9 mouse cellular contexts compared by ENCODE assay signal in genomic region chr2:137729871-137730270, GRCm38 (mm10).
DNase-seq lines count a peak whose midpoint lies in the region; ATAC-seq and TF ChIP-seq lines count a peak whose summit lies in the region.
"Had no signal": no experiment of that assay in that cellular context is flagged by ENCODE, and none has a peak within 500 bp of the region (broad histone marks: within the 10 kb centered on the region; RNA-seq: fewer than 3 reads in every experiment).

No protein-coding gene starts in this region.

- no peaks in the 10 kb centered on the region for H3K36me3 ChIP-seq in hindbrain, embryonic 10.5 days
- H3K36me3 ChIP-seq in lung, postnatal 0 days (ENCODE audit: insufficient read depth, low read length): no peaks in the 10 kb centered on the region
- H3K36me3 ChIP-seq: limb, embryonic 12.5 days had no signal

- no peak overlapping the region for H3K4me3 ChIP-seq in hindbrain, embryonic 10.5 days
- no peak overlapping the region for H3K4me3 ChIP-seq in lung, postnatal 0 days (ENCODE audit: low read depth, low read length)
- H3K4me3 ChIP-seq: limb, embryonic 12.5 days had no signal

- no peak for TF ChIP-seq EP300 in lung, postnatal 0 days (IDR thresholded peaks at IDR 0.05)

- peaks cover 32% of the 10 kb centered on the region for H3K27me3 ChIP-seq in hindbrain, embryonic 10.5 days (ENCODE audit: insufficient read depth, poor library complexity, severe bottlenecking)
- H3K27me3 ChIP-seq in lung, postnatal 0 days (replicated peaks; ENCODE audit: insufficient read depth, low read length): no peaks in the 10 kb centered on the region

- H3K9me3 ChIP-seq in hindbrain, embryonic 10.5 days: no peaks in the 10 kb centered on the region
- no peaks in the 10 kb centered on the region for H3K9me3 ChIP-seq in lung, postnatal 0 days (ENCODE audit: low read length)
- H3K9me3 ChIP-seq: limb, embryonic 12.5 days had no signal

- no peak overlapping the region for H3K4me2 ChIP-seq in lung, postnatal 0 days (replicated peaks; ENCODE audit: low read depth, low read length)
- H3K4me2 ChIP-seq: limb, embryonic 12.5 days had no signal

- no peak for TF ChIP-seq CTCF in lung, postnatal 0 days (IDR thresholded peaks at IDR 0.05)

- DNase-seq in right cerebral cortex, adult 18-20 months: peak; percentile 35
- DNase-seq in right cerebral cortex, postnatal 4 days: no peak
- DNase-seq in hindbrain, embryonic 10.5 days (ENCODE audit: low spot score): peak; percentile 37
- peak; percentile 19 to 60 for DNase-seq in left cerebral cortex, postnatal 25 days (ENCODE audit: low spot score in 2 of 2)
- peak; percentile 34 for DNase-seq in right cerebral cortex, postnatal 25 days
- DNase-seq in thymus, postnatal 0 days (ENCODE audit: low spot score): no peak
- DNase-seq in lung, postnatal 0 days (ENCODE audit: low spot score): no peak
- no peak for DNase-seq in testis, postnatal 10 days (ENCODE audit: low spot score)

- intact Hi-C loops in left cerebral cortex, postnatal 25 days (cut with DNase I): loop anchor here (5.0 kb wide), 2 partner anchors 212 to 733 kb away; no protein-coding TSS in a partner anchor

- ATAC-seq in lung, postnatal 0 days: no peak

- peaks cover 27% of the 10 kb centered on the region for H3K4me1 ChIP-seq in hindbrain, embryonic 10.5 days (replicated peaks)
- H3K4me1 ChIP-seq in lung, postnatal 0 days (ENCODE audit: insufficient read depth, low read depth, low read length): no peaks in the 10 kb centered on the region

- WGBS in hindbrain, embryonic 10.5 days: 54% methylated on average over 6 of the region's 6 CpGs
- 83% methylated on average over 6 of the region's 6 CpGs for WGBS in lung, postnatal 0 days

- H3K27ac ChIP-seq in hindbrain, embryonic 10.5 days: peak overlapping the region; percentile 56; the same call in 1 of the 2 replicates
- H3K27ac ChIP-seq in lung, postnatal 0 days (ENCODE audit: low read length): no peak overlapping the region
- H3K27ac ChIP-seq: limb, embryonic 12.5 days had no signal

- no peak overlapping the region for H3K9ac ChIP-seq in lung, postnatal 0 days (replicated peaks; ENCODE audit: low read depth)
- H3K9ac ChIP-seq: limb, embryonic 12.5 days had no signal

Comparison
In these comparisons a context has a peak if more than half of its experiments do, and no peak if none do; other contexts are left out.
1. DNase-seq: peak in right cerebral cortex, adult 18-20 months (single experiment), hindbrain, embryonic 10.5 days (single experiment), left cerebral cortex, postnatal 25 days (2 of 2) and right cerebral cortex, postnatal 25 days (single experiment); none in right cerebral cortex, postnatal 4 days (single experiment), thymus, postnatal 0 days (single experiment), lung, postnatal 0 days (single experiment) and testis, postnatal 10 days (single experiment).